Mouse (Mus musculus) midbrain, embryonic 10.5 days (tissue): ENCODE measurements at regions not wholly inside any gene's neighbourhood (a gene's known extent, or its start where the extent isn't known, plus 50 kb on each side); places are given as distances from the start of the nearest gene placed in this dataset.

Source experiments
- DNase-seq: peaks from one replicate; pipeline ENCODE4 v3.0.0-alpha.2; 2017; ENCODE audit warnings: low spot score
- H3K27ac ChIP-seq: fragments of 300-500 bp; sonication (generic); replicated peaks from 2 replicates; pipeline ENCODE4 v1.5.1; 2016; ENCODE audit warnings: mild to moderate bottlenecking
- H3K27me3 ChIP-seq: fragments of 300-500 bp; sonication (generic); 2 replicates; pipeline ENCODE4 v1.6.1; 2016; ENCODE audit warnings: low read depth, mild to moderate bottlenecking; ENCODE audit not compliant: poor library complexity, severe bottlenecking
- H3K36me3 ChIP-seq: fragments of 300-500 bp; sonication (generic); 2 replicates; pipeline ENCODE4 v1.6.1; 2016; ENCODE audit warnings: mild to moderate bottlenecking, moderate library complexity
- H3K4me1 ChIP-seq: fragments of 300-500 bp; sonication (generic); 2 replicates; pipeline ENCODE4 v1.6.1; 2016
- H3K4me3 ChIP-seq: fragments of 300-500 bp; sonication (generic); 2 replicates; pipeline ENCODE4 v1.5.1; 2016; ENCODE audit warnings: mild to moderate bottlenecking, moderate library complexity
- H3K9me3 ChIP-seq: fragments of 300-500 bp; sonication (generic); replicated peaks from 2 replicates; pipeline ENCODE4 v1.6.1; 2016; ENCODE audit warnings: mild to moderate bottlenecking
- WGBS: fragments of 180-500 bp; shearing (Covaris S2); methylation state at CpG from one replicate; pipeline ENCODE4 v1.1.7; 2016; 5-methylcytosine and 5-hydroxymethylcytosine counted together

DNA sequence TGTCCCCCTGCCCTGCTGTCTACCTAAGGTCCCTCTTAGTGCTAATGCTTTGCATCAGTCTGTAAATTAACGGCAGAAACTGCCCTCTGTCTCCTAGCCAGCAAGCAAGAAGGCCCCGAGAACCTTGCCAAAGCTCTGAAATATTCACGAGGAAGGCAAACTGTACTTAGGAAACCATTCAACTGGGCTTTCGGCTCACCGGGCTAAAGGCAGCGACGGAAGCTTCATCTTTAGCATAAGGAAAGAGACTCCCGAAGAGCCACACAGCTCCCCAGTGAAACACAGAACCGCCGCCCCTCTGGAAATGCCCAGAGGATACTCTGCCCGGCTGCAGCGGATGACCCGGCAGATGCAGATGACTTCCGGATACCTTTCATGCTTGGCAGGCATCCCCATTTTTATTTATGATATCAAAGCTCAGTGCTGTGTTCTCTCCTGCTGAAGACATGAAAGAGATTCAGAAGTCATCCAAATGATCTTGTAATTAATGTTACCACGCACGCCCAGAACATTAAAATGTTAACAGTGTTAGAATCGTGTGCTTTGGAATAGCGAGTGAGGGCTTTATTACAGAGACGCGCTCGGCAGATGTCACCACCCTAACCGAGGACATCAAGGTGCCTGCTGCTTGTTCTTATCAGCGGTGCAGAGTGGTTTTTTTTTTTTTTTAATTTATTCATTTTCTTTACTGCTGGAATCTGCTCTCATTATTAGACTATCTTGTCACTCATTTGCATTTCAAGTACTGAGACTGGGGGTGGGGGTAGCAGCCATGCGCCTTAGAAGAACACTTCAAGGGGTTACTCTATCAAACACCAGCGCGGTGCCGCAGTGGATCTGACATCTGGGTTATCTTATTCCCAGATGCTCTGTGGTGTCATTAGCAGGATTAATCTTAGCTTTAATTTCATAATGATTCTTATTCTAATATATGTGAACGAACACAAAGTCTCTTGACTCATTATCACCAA is 127.2 kb downstream of the Zfp326 start:
- H3K27ac ChIP-seq = no peak overlapping the region
- H3K27me3 ChIP-seq = peaks cover 9% of the 10 kb centered on the region
- H3K4me3 ChIP-seq = no peak overlapping the region
- 70% methylated on average over 28 of the region's 28 CpGs for WGBS
- no peaks in the 10 kb centered on the region for H3K9me3 ChIP-seq
- H3K4me1 ChIP-seq = peaks cover 17% of the 10 kb centered on the region
- no peaks in the 10 kb centered on the region for H3K36me3 ChIP-seq
- no peak for DNase-seq

DNA sequence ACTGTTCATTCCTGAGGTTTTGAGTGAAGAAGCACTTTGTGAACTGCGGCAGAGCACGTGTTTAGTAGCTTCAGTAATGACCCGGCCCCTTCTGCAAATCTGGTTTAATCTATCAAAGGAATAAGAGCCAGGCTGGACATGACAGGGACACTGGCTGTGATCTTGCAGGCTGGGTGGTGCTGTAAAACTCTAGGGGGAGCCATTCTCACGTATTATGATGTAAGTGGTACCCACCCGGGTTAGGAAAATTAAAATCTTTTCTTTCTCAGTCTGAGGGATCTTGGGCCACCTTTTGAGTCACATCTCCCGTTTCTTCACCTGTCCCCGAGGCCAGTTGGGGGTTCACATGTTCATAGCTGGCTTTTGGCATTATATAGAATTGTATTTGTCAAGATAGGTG is 126.0 kb downstream of the Zfp326 start:
- DNase-seq = peak; percentile 21

DNA sequence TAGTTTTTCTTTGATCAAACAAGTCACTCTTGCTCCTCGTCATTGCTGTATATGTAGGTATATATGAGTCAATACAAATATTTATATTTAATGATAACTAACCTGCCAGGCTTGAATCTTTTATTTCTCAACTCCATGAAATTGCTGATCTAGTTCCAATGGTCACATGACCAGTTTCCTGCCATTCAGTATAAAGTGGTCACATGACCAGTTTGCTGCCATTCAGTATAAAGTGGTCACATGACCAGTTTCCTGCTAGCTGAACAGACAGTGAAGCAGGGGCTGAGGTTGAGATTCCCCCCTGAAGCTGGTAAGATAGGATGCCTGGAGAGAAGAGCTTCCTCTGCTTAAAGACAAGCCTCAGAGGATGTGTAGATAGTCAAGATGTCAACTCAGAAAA is 117.9 kb downstream of the Zfp326 start:
- WGBS = 90% methylated on average over 1 of the region's 1 CpGs
- no peak overlapping the region for H3K4me3 ChIP-seq
- no peak overlapping the region for H3K27ac ChIP-seq
- no peaks in the 10 kb centered on the region for H3K9me3 ChIP-seq
- H3K36me3 ChIP-seq = no peaks in the 10 kb centered on the region
- no peak for DNase-seq
- no peaks in the 10 kb centered on the region for H3K4me1 ChIP-seq
- no peaks in the 10 kb centered on the region for H3K27me3 ChIP-seq

More for the DNA sequence above, 126.0 kb downstream of the Zfp326 start:
- Histone ChIP-seq H3K9me3 (no peaks in the 10 kb centered on the region), H3K27me3 (peaks cover 9% of the 10 kb centered on the region), H3K36me3 (no peaks in the 10 kb centered on the region), H3K27ac (no peak overlapping the region), H3K4me3 (no peak overlapping the region), H3K4me1 (peaks cover 17% of the 10 kb centered on the region)
- 42% methylated on average over 7 of the region's 7 CpGs for WGBS

DNA sequence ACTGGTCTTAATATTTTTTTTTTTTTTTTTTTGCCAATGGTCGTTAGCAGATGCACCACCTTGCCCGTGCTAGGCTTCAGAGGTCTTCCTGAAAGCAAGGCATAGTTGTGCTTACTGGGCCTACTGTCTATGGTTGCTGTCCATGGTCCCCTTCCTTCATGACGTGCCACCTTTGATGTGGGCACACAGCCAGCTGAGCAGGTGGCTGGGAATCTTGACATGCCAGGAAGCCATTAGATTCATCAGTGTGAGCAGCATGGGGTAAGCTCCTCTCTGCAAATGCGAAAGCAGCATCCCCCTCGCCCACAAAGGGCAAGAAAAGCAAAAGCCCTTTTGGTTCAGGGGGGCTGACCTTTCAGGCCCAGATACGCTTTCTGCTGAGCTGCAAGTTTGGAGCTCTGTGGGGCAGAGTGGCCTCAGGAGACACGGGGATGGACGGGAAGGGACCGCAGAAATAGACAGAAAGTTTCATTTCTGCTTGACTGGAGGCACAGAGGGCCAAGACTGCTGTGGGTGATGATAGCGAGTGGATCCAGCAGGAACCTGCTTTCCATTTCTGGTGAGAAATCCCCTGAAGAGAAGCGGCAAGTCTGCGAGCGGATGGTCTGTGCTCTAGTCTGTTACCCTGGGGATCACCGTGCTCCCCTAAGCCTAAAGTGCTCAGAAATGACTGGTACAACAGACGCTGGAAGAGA is 116.8 kb downstream of the Zfp326 start:
- DNase-seq = no peak
- H3K27ac ChIP-seq = no peak overlapping the region
- H3K9me3 ChIP-seq = no peaks in the 10 kb centered on the region
- no peaks in the 10 kb centered on the region for H3K27me3 ChIP-seq
- no peaks in the 10 kb centered on the region for H3K36me3 ChIP-seq
- H3K4me1 ChIP-seq = no peaks in the 10 kb centered on the region
- 72% methylated on average over 15 of the region's 15 CpGs for WGBS
- no peak overlapping the region for H3K4me3 ChIP-seq

DNA sequence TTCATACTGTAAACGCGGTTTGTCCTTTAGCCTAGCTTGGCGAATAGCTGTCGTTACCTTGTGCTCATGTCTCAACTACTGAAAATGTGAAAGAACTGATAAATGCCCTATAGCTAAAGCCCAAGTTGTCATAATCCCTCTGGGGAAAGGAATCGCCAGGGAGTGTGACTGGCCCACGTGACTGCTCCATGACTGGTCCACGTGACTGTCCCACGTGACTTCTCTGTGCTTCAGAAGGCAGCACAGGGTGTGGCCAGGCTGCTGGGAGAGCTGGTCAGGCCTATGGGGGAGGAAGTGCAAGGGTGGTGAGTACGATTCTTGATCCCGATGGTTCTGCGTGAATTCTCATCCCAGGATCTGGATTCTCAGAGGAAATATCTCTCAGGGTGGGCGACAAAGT is 114.4 kb downstream of the Zfp326 start:
- Histone ChIP-seq H3K27ac (no peak overlapping the region), H3K9me3 (no peaks in the 10 kb centered on the region), H3K27me3 (no peaks in the 10 kb centered on the region), H3K4me1 (no peaks in the 10 kb centered on the region), H3K4me3 (no peak overlapping the region), H3K36me3 (no peaks in the 10 kb centered on the region)
- 91% methylated on average over 12 of the region's 12 CpGs for WGBS
- no peak for DNase-seq

DNA sequence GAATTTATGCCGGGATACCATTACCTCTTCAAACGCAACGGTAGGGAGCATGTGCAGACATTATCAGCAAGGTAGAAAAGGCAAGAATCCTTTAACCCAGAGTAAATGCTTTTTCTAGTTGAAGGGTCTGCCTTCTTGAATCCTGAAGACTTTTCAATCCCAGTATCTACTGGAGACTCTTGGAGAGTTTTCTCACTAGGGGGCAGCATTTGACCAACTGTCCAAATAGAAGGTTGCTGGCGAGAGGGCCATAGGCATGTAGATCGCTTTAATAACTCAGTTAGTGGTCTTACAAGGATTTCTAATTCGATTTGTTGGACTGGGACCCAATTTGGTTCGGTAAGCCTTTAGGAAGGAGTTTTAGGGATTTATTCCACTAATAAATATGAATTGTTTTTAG is 110.0 kb downstream of the Zfp326 start:
- Histone ChIP-seq H3K9me3 (no peaks in the 10 kb centered on the region), H3K4me3 (no peak overlapping the region), H3K4me1 (no peaks in the 10 kb centered on the region), H3K36me3 (no peaks in the 10 kb centered on the region), H3K27me3 (no peaks in the 10 kb centered on the region), H3K27ac (no peak overlapping the region)
- WGBS = 48% methylated on average over 7 of the region's 7 CpGs
- DNase-seq = peak; percentile 32

DNA sequence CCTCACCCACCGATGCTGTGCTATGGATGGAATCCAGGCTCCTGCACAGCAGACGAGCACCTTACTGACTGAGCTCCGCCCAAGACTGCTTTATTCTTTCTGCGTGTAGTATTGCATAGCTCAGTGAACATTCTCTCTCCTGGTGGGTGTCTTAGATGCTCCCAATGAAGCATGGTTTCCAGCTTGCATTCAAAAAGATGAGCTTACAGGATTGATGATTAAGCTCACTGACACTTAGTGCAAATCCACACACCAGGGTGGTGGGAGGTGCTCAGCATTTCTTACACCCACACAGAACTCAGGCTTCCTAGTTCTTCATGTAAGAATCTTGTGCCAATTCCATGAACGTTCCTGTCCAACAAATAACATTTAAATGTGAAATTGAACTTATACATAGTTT is 106.8 kb downstream of the Zfp326 start:
- Histone ChIP-seq H3K9me3 (no peaks in the 10 kb centered on the region), H3K27ac (no peak overlapping the region), H3K36me3 (no peaks in the 10 kb centered on the region), H3K4me1 (no peaks in the 10 kb centered on the region), H3K4me3 (no peak overlapping the region), H3K27me3 (no peaks in the 10 kb centered on the region)
- no peak for DNase-seq
- WGBS = 77% methylated on average over 5 of the region's 5 CpGs

DNA sequence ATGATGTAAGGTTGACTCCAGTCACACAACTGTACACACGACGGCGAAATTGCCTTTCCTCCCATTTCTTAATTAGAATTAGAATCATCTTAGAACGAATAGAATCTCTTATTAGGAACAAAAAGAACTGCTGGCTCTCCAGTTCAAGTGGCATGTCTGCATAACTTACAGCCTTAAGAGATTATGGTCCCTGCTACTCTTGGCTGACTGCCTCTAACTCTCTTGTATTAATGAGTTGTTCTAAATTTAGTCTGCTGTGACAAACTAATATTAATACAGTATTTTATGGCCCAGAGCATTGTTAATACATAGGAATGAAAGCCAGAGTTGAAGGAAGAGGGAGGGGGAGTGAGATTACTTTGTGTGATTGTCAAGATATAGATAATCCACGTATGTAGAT is 100.4 kb downstream of the Zfp326 start:
- Histone ChIP-seq H3K27ac (no peak overlapping the region), H3K36me3 (no peaks in the 10 kb centered on the region), H3K4me3 (no peak overlapping the region), H3K27me3 (no peaks in the 10 kb centered on the region), H3K4me1 (peaks cover 20% of the 10 kb centered on the region), H3K9me3 (no peaks in the 10 kb centered on the region)
- WGBS = 86% methylated on average over 5 of the region's 5 CpGs
- no peak for DNase-seq

DNA sequence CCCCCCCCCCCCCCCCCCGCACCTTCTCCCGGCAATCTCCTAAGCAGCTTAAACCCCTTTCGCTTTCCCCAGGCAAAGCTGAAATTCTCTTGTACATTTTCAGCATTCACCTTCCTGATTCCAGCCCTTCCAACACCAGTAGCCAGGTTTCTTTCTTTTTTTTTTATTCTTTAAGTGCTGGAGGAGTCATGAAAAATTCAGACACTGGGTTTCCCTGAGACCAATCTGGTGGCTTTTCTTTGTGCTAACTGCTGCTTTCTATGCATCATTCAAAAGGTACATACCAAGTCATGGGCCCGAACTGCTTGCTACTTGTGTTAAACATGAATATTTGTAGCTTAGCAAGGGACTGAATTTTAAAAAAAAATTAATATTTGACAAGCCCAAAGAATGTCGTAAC is 99.7 kb downstream of the Zfp326 start:
- DNase-seq = no peak
- H3K27me3 ChIP-seq = no peaks in the 10 kb centered on the region
- H3K9me3 ChIP-seq = no peaks in the 10 kb centered on the region
- H3K36me3 ChIP-seq = no peaks in the 10 kb centered on the region
- 52% methylated on average over 5 of the region's 5 CpGs for WGBS
- H3K4me1 ChIP-seq = peaks cover 20% of the 10 kb centered on the region
- H3K27ac ChIP-seq = peak overlapping the region; percentile 69
- peak overlapping the region; percentile 44 for H3K4me3 ChIP-seq

DNA sequence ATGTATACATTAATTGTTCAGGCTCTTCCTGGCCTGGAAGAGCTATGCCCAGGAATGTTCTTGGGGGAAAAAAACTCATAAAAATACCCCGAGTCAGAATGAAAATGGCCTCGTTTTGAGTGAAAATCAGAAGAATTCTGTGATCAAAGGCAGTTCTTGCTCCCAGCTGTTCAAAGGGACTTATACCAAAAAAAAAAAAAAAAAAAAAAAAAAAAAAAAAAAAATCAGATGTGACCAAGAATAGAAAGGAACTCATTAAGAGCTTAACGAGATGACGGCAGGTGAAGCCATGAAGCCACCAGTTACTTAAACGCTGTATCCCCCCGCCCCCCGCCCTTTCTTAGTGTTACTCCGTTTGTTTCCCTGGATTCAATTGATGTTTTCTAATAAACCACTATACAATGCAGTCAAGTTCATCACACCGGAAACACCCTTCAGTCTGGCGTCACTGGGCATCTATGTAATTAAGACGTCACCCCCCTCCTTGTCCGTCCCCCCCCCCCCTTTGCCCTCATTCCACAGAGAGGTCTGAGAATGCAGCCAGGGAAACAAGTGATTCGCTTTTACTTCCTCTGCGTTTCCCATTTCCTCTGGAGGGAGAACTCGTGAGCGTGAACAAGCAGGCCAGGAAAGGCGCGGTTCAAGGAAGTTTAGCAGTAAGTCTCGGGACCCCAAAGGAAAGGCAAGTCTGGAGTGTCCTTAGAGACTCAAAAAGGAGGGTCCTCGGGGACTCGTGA is 99.1 kb downstream of the Zfp326 start:
- H3K4me1 ChIP-seq = peaks cover 20% of the 10 kb centered on the region
- WGBS = 38% methylated on average over 21 of the region's 21 CpGs
- no peaks in the 10 kb centered on the region for H3K36me3 ChIP-seq
- DNase-seq = peak; percentile 49
- no peaks in the 10 kb centered on the region for H3K9me3 ChIP-seq
- H3K4me3 ChIP-seq = peak overlapping the region; percentile 44
- H3K27ac ChIP-seq = peak overlapping the region; percentile 69
- no peaks in the 10 kb centered on the region for H3K27me3 ChIP-seq

DNA sequence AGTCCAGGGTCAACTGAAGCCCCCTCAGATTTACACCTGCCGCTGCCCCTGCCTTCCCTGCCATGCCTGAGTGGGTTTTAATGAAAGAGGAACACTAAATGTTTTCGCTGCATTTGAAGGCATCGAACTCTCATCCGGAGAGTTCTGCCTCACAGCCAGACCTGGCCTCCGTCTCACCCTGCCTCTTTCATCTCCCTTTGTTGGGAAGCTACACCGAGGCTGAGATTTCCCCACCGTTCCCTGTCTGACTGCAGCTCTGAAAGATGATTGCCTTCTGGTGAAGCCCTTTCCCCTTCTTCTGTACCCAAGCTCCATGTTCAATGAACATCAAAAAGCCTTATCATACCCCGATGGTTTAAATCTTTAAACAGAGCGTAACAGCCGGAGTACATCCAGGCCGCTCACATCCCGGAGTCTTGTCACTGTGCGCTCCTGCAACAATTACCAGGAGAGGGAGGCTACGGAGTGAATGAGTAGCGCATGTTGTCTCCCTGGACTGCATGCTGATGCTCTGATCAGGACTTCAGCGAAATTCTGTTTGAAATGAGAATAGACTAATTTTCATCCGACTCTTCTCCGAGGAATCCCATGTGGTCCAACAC is 98.3 kb downstream of the Zfp326 start:
- Histone ChIP-seq H3K36me3 (no peaks in the 10 kb centered on the region), H3K27ac (0 out of 2 replicates have a peak overlapping the region, but pooled peaks have one; percentile 13), H3K4me3 (no peak overlapping the region), H3K9me3 (no peaks in the 10 kb centered on the region), H3K4me1 (peaks cover 20% of the 10 kb centered on the region), H3K27me3 (no peaks in the 10 kb centered on the region)
- 74% methylated on average over 18 of the region's 18 CpGs for WGBS
- DNase-seq = no peak
